Mouse (Mus musculus) urinary bladder, postnatal 25 days (tissue): ENCODE measurements around the gene Slc7a7.

Source experiments
- DNase-seq: peaks from one replicate; pipeline ENCODE4 v3.0.0; 2022; ENCODE audit warnings: low spot score

Slc7a7 gene

DNA sequence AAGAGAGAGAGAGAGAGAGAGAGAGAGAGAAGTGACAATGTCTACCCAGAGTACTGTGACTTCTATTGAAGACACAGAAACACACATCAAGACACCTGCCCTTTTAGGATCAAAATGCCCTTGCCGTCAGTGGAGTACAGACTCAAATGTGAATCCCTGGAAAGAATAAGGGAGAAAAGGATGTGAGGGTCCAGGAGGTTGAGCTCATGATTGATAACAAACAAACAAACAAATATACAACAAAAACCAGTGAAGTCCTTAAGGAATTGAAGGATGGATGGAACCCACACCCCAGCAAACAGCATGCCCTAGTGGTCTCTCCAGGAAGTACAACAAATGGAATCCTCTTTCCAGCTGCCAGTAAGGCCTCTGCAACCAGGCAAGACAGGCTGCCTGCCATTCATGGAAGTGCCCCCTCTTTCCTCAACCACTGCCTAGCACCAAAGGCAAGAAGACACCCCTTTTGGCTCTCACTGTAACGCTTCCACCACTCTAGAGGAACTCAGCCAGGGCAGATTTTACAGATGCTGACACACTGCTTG lies 4.9 kb downstream of the Slc7a7 start:
- peak; percentile 51 for DNase-seq

DNA sequence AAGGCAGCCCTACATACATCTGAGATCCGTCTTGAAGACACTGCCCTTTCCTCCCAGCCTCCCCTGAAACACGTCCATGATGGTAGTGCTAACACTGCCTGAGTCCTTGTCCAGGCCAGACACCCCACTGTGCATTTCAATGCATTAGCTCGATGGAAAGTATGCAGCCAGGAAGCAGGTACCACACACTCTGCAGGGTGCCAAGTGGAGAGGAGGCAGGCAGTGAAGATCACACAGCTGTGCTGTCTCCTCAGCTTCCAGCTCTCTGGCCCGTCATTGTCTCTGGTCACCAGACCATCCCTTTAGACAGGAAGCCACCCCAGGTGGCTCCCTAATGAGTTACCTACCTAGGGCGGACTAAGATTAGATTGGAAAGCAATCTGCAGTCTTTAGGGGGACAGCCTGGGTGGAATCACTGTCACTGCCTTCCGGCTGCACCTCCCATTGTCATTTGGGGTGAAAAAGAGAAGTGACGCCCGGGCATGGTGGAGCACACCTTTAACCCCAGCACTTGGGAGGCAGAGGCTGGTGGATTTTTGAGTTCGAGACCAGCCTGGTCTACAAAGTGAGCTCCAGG lies 5.5 kb downstream of the Slc7a7 start:
- DNase-seq: no peak

DNA sequence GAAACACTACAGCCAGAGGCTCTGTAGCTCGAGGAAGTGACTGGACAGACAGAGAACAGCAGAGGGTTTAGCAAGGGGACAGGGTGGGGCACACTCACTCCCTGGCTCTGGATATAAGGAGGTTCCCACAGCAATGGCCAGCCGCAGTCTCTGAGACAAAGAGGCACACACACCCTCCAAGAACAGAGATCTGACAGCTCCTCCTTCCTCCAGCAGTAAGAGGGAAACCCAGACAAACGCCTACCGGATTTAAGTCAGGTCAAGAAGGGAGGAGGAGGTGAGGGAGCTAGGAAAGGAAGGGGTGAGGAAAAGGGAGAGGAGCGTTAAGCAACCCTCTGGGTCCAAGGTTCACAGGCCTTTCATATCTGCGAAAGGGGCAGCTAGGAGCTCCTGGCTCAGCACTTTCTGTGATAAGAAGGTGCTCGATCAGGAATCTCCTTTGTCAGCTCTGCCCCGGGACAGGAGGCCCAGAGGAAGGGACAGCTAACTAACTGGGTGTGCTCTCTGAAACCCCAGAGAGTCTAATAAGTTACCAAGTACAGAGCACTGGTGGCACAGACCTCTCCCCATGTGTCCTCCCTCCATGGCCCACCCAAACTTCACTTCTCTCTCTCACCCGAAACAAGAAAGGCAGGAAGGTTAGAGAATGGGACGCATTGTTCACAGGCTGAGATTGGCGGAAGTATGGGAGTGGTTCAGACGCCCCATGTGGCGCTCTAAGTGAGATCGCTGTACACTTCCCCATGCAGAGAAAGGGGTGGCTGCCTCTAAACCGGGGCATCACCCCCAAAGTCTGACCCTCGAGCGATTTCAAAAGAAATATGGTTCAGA lies 7.4 kb downstream of the Slc7a7 start:
- DNase-seq: no peak

DNA sequence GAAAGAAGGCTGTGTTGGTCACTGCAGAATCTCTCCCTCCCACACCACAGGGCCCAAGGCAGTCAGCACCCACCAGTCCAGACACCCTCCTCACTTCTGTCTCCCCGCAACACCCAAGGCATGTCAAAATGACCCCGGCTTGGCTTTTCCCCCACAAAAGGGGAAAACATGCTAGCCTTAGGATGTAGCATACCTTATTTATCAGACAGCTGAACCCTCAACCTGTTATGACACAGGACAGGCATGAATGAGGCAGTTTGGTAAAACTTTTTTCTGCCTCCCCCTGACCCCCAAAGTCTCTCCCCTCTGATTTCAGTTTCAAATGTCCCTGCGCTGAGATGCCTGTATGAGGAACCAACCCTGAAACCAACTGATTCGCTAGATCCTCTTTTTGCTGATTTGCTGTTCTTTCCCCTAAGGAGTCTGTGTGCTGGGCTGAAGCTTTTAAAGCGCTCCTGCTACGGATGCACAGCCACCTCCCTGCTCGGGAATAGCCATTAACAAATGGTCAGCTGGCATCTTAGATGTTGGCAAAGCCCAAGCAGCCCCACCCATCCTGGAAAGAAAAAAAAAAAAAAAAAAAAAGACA lies 8.4 kb downstream of the Slc7a7 start:
- DNase-seq: no peak

DNA sequence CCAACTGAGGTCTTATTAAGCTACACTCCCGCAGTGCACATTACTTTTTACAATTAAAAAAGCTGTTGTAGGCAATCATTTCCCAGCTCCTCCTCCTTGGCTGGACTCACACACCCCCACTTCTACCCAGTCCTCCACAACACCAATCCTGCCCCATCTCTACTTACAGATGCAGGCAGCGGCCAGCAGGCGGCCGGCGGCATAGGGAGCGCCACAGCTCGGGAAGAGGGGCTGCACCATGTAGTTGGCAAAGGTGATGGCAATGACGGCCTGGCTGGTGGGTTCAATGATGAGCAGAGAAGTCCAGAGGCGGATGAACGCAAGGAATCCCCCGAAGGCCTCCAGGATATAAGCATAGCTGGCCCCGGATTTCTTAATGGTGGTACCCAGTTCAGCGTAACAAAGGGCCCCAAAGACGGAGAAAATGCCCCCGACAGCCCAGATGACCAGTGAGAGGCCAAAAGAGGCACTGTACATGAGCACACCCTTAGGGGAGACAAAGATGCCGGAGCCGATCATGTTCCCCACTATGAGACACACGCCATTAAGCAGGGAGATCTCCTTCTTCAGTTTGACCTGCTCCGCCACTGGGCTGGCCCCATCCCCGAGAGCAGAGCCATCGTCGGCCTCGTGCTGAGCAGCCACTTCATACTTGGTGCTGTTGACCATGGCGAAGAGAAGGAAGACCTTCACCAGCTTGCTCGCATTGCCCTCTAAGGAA lies 9.1 kb downstream of the Slc7a7 start:
- no peak for DNase-seq

DNA sequence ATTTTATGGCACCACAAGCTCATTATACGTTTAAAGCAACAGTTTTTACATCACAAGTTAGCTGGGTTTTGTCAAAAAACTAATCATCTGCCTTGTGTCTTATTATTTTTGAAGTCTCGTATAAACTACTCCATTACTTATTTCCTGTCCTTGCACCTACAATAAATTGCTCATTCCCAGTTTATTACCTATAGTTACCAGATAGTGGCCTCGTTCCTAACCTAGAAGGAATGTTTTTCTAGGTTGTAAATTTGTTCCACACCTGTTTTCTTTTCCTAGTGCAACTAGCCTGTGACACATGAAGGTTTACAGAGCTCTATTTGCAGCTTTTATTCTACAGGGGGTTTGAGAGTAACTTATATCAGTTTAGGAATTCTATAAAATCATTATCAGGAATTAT lies 15.9 kb downstream of the Slc7a7 start:
- no peak for DNase-seq

DNA sequence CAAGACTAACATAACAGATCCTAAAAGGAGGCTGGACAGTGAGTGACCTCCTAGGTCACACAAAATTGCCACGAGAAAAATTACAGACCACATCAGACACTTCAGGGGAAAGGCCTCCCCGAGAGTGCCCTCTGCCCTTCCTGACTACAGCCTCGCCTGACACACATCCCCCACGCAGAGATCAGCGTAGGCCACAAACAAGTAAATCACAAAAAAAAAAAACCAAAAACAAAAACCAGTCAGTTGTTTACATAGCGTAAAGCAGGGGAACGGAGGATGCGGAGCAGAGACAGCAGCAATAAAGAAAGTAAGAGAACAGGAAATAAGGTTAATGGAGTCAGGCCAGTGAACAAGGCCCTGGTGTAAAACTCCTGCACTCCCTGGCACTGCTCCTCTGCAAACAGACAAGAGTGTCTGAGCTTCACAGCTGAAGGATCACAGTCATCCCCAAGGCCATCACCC lies 18.6 kb downstream of the Slc7a7 start:
- DNase-seq: no peak

DNA sequence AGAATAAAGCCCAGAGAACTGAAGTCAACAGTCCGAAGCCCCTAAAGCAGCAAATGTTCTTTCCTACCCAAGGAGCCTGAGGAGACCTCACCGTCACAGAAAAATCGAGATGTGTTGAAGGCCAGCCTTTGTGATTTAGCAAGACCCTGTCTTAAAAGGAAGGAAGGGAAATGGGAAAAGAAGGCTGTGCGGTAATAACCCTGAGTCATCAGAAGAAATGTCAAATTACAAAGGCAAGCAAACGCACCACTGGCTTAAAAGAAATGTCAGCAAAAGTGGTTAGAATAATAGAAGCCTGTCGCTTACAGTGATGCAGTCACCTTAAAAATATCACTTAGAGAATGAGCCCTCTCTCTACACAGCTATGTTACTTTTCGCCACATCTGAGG lies 19.1 kb downstream of the Slc7a7 start:
- no peak for DNase-seq

DNA sequence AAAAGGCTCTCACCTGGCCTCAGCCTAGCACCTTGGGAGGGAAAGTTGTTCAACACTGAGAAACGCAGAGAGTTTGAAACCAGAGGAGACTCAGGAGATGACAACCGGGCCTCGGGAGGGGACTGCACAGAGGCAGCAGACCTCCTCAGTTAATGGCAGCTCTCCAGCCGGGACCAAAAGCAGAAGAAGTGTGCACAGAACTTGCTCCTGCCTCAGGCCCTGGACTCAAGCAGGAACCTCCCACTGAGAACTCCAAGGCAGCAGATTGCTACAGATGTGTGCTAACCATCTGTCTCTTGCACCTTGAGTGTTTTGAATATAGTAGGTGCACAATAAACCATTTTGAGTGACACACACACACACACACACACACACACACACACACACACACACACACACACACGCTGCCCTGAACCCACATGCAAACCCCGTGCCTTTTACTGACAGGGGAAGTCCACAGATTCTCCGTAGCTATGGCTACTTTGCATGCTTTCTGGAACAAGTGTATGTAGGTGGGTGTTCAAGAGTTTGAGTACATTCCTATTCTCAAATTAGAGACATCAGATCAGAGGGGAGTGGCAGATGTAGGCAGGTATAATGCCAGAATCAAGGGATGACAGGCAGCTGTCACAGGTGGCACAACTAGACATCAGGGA lies 19.6 kb downstream of the Slc7a7 start:
- no peak for DNase-seq

DNA sequence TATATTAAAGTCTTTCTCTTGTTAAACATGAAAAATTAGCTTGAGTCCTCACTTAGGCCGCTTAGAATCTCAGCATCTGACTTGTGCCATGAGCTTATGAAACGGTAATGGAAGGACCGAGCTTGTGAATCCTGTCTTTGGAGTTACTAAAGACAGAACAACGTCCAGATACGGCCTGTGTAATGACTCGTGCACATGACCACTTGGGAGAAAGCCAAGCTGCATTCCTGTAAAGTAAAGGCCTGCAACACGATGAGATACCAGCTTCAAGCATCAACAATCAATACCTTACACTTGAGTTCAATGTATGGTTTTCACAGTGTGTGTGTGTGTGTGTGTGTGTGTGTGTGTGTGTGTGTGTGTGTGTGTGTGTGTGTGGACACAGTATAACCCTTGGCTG lies 20.9 kb downstream of the Slc7a7 start:
- no peak for DNase-seq

DNA sequence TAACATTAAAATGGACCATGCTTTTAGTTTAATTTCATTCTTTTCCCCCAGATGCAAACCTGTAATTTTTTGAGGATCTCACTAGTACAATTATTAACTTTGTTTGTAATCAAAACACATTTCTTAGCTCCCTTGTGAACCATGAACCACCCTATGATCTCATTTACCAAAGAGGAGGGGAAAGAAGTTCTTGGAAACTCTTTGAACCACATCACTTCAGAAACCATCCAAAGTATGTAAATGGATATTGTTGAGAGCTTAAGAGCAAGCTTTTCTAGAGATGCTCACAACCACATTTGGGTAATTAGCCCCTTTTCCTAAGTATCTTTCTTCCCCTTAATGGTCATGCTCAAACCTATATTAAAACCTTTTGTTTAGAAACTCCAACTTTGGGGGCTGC lies 23.3 kb downstream of the Slc7a7 start:
- DNase-seq: no peak

DNA sequence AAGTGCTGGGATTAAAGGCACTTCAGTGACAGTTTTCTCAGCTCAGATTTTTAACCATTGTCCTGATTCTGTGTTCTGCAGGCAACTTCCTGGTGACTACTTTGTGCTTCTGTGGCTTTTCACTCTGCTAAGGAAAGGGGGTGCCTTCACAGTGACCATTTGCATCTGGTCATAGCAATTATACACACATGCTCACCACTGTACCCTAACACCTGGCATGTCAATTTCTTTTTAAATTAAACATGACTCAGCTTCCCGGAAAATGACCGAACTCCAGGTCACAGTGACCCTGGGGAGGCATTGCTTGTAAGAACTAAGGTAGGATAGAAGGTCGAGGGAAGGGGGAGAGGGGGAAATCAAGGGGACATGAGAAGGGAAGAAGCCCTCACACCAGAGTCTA lies 23.8 kb downstream of the Slc7a7 start:
- DNase-seq: no peak

DNA sequence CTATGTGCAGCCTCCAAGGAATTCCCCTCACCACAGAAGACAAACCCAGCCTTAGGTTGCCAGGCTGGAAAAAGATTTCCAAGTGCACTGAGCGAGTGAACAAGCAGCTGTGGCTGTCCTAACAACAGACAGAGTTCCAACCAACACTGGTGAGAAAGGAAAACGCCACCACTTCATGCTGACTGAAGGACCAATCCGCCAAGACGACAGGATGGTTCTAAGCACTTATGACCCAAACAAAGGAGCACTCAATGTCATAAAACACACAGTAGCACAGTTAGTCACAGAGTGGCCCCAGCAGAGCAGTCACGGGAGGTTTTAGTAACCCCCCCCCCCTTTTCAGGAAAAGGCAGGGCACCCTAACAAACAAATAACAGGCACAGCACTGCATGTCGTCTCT lies 26.7 kb downstream of the Slc7a7 start:
- no peak for DNase-seq

DNA sequence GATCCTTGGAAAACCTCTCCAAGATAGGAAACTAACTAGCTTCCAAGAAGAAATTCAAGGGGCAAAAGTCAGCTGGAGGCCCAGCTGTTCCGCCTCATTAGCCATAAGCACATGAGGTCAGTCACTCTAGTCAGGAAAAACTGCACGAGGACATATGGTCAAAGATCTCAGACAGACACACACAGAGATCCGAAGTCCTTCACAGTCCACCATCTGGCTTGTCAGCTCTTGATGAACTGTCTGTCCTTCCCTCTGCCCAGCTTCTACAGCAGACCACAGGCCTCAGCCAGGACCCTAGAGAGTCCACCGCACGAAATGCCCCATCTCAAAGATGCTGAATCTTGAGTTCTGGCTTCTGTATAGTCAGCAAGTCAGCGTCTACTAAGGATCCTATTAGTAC lies 30.0 kb downstream of the Slc7a7 start:
- DNase-seq: no peak

DNA sequence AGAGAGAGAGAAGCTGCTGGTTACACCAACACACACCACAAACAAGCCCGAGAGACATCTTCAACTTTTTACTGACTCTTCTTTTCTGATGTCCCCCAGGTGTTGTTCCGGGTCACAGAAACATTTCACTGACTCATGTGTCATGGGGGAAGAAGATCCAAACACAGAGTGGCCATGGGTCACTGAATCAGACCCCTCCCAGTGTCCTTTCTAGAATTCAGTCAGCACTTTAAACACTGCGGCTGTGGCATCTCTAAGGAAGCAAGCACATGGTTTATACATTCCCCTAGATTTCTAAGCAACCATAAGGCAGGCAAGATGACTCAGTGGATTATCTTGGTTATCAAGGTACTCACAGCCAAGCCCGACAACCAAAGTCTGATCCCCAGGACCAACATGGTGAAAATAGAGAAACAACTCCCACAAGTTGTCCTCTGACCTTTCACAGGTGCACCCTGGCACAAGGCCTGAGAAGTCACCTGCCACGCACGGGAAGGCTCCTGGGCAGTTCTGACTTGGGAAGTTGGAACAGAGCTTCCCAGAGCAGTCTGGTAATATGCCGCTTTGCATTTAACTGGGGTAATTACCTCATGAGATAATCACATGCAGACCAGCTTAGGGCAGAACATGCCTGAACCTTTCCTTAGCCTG lies 31.5 kb downstream of the Slc7a7 start:
- no peak for DNase-seq

DNA sequence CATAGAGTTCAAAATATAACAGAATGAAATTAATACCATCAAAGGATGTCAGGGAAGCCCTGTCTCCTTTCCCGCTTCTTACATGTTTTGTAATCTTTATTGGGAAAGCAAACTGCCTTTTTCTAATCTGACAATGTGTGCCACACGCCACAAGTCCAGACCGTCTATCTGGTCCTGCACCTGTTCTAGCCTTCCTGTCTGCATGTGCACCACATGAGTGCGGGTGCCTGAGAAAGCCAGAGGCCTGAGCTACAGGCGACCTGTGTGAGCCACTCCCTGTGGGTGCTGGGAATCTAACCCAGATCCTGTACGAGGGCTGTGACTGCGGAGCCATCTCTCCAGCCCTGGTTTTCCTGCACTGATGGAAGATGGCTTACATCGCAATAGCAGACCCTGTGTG lies 33.2 kb downstream of the Slc7a7 start:
- no peak for DNase-seq

DNA sequence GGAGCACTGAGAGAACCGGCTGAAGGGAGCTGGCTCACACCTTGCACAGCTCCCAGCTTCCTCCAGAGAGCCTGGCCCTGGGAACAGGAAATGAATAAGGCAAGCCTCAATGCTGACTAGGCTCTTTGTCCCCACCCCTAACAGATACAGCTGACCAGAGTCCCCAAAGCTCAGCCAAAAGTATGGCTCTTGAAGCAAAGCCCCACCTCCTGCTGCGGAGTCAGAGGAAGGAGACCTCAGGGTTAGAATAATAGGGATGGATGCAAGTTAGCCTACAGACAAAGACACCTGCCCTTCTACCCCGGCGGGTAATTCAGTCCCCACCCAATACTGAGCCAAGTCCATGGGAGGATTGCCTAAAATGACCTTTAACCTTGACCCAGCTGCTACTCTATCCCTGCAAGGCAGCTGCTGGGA lies 34.2 kb downstream of the Slc7a7 start:
- DNase-seq: no peak

DNA sequence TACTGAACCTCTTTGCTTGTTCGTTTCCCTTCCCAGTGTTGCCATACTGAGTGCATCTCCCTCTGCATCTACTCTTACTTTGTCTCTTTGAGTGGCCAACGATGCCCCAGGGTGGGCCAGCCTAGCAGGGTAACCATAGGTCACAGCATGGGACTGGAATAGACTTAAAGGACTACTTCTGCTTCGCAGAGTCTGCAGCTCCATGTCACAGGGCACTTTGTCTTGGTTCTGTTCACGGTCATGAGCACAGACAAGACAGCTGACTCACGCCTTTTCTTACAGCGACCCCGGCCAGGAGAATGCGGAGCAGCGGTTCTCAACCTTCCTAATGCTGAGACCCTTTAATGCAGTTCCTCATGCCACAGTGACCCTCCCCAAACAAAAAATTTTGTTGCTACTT lies 34.9 kb downstream of the Slc7a7 start:
- no peak for DNase-seq

DNA sequence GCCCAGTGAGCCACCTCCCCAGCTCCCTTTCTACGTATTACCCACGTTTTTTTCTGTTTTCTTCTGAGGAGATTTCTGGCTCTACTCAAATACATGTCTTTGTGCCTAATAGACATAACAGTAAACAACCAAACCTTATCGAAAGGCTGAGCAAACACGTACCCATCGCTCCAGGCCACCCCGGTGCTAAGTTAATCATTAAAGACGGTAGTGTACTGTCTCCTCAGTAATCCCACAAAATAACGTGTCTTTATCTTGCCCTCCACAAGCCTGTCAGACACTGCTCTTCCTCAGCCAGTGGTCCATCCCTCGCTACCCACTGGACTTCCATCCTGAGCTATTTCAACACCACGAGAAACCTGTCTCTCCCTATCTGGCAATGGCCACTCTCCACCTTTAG lies 35.8 kb downstream of the Slc7a7 start:
- no peak for DNase-seq

DNA sequence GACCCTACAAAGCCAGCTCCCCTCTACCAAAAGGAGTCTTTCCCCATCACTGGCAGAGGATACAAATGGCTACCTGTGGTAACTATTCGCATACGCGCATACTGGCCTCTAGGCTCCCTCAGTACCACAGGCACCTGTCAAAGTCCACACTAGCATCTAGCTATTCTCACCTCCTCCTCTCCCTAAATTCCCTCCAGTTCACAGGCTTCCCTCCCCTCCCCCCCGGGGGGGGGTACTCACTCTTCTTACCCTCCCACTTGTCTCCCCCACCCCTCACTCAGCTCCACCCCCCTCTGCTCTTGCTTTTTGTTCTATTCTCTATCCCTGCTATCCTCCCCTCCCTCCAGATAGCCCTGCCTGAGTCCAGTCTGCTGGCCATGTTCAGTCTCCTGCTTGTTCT lies 37.0 kb downstream of the Slc7a7 start:
- DNase-seq: no peak

DNA sequence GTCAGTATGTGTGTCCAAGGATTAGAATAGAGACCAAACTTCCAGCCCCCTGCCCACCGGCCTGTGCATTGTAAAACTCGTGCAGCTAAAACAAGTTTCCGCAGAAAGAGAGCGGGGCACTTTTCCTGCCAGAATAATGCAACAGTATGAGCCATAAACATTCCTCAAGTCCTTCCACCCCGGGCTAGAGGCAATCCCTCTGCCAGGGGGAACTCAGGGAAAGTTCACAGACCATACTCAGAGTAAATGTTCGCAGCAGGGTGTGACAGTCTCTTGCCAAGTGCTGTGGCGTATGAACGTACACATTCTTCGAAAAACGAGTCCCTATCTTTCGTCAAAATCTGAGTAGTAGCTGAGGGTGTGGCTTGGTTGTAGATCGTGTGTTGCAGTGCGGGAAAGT lies 38.0 kb downstream of the Slc7a7 start:
- DNase-seq: no peak

DNA sequence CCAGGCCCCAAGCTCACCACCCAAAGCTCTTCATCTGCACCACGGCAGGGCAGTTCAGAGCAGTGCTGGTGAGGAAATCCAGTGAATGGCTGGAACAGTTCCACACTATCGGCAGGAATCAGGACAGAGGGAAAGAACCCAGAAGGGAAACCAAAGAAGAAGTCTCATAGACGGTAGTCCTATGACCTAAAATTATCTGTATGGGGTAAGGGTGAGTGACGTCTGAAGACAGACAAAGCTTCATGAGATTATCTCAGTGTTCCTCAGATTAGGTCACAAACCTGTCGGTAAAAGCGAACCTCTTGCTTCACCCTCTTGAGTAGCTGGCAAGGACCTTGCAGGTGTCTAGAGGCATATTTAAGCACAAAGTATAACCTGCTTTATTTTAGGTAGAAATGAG lies 40.4 kb downstream of the Slc7a7 start:
- no peak for DNase-seq
